Mouse (Mus musculus): ENCODE measurements around the gene Slc8a1.

The Slc8a1 gene

DNA sequence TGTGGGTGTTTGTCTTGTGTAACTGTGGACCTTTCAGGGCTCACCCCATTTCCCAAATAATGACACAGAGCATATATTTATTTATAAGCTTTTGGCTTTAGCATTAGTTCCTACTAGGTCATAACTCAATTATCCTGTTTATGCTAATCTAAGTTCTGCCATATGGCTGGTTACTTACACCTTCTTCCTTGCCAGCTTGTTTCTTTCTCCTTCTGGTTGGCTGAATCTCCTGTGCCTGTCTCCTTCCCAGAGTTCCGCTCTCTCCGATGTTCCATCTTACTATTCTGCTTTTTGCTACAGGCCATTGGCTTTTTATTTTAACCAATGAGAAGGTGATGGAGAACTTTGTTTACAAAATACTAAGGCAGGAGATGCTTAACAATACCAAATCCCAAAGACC, 374.8 kb downstream of the Slc8a1 start:
- no peak for DNase-seq (ENCODE audit: inconsistent ontology term)

DNA sequence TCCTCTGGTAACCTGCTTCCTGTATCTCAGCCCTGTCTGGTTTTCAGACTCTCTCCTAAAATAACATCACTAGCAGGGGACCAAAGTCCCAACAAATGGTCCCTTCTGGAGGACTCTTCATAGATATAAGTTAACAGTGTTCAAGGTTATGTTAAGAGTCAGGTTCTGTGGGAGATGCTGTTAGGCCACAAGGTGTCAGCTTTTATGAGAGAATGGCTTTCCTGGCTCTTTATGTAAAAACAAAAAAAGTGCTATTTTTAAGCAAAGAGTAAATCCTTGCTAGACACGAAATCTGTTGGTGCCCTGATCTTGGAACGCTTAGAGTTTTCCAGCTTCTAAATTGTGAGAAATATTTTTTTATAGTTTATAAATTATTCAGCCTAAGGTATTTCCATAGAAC, 377.6 kb downstream of the Slc8a1 start:
- no peak for DNase-seq (ENCODE audit: inconsistent ontology term)

DNA sequence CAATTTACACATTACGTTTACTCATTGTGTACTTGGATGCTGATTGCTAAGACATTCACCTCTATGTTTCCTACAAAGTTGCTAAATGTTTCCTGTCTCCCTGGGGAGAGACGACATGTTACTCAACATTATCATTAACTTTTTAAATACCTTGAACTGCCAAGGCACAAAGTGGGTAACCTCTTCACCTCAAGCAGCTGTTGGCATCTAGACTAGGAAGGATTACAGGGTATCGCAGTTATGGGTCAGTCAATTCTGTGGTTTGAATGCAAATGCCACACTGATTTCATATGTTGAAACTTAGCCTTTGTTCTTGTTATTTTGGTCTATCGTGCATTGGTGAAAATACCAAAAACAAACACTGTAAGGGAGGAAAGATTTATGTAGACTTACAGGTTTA, 378.1 kb downstream of the Slc8a1 start:
- DNase-seq (ENCODE audit: inconsistent ontology term): no peak

DNA sequence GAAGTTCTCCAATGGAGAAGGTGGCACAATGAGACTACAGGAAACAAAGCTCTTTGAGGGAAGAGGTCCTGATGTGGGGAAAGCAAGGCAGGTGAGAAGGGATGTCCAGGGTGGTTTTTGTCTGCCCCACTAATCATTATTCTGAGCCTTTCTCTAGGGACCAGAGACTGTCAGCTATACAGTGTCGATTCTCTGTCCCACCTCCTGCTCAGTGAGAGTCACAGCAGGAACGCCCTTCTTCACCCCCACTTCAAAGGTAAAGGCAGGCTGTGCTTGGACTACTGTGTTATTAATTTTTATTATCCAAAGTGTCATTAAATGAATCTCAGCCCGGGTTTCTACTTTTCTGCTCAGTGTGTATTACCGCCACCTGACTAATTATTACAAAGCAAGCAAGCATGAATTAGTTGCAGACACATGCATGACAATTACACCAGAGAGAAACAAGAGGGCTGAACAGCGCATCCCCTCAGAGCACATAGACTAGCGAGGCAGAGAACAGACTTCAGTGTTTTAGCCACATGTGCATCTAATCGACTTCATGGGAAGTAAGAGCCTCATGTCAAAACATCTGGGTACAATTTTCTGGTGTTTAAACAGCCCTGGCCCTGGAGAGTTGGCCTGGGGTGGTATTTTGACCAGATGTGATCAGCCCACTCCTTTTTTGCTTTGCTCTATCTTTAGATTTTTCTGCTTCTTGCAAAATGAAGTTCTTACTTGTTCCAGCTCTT, 402.0 kb downstream of the Slc8a1 start:
- no peak for DNase-seq (ENCODE audit: inconsistent ontology term)

DNA sequence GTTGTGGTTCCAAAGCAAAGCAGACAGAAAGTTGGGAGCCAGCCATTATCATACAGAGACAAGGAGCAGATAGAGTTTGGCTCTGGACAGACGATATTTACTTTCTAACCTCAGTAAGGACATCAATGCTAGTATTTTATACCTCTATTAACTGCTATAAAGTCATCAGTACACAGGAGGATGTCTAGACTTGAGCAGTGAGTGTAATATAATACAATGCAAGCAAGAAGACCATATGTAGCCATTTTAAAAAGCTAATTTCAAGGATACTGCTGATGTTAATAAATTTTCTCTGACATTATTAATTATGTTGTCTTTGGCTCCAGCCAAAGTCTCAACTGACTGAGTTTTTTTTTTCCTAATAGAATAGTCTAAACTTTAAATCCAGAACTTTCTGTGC, 402.7 kb downstream of the Slc8a1 start:
- DNase-seq (ENCODE audit: inconsistent ontology term): peak; percentile 33

Measured in Muller cell, postnatal 12 days (primary cell).